Mouse (Mus musculus) retina, embryonic 14.5 days (tissue): ENCODE data around the gene Abr.

Source experiments
- DNase-seq: peaks from one replicate; pipeline ENCODE4 v3.0.0-alpha.2; 2015; ENCODE audit warnings: low spot score

Gene Abr

DNA sequence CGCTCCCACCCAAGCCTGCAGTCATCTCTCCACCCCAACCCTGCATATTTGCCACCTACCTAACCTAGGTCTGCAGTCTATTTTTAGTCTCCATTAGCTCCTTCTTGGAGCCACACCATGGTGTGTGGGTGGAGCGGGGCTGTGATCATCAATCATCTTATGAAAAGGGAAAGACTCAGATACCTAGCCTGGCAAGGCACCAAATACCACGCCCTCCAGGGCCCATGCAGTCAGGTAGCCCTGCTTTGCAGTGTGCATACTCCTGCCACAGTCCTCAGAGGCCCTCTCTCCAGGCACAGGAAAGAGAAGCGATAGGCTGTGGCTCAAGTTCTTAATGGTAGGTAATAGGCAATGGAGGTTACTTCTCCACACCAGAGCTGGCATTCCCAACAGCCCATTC lies 128.9 kb downstream of the Abr start:
- no peak for DNase-seq

GRCm38 (mm10) chr11:76491817-76492216 lies 130.3 kb downstream of the Abr start:
- DNase-seq, result no peak

GRCm38 (mm10) chr11:76489407-76489806 lies 132.7 kb downstream of the Abr start:
- no peak for DNase-seq

- DNase-seq, result no peak
Measured at GRCm38 (mm10) chr11:76487024-76487423, 135.1 kb downstream of the Abr start.

GRCm38 (mm10) chr11:76484033-76484432 lies 138.1 kb downstream of the Abr start:
- no peak for DNase-seq

GRCm38 (mm10) chr11:76483171-76483727 lies 138.9 kb downstream of the Abr start:
- no peak for DNase-seq

GRCm38 (mm10) chr11:76482697-76483096 lies 139.4 kb downstream of the Abr start:
- no peak for DNase-seq

DNA sequence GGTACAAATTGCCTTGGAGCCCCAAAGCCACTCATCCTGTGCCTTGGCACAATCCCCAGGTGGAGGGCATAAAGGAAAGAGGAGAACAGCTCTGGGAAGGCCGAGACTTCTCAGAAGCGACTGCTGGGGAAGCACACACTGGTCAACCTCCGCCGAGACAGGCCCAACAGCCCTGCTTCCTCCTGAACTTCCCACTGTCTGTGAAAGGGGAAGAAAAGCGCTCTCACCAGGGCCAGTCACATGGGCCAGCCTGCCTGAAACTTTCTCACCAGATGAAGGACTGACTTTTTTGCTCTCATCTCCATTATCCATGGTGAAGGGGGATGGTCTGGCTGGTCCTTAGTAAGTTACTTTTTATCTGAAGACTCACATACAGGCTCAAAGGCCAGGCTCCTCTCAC lies 139.9 kb downstream of the Abr start:
- DNase-seq, result no peak

DNA sequence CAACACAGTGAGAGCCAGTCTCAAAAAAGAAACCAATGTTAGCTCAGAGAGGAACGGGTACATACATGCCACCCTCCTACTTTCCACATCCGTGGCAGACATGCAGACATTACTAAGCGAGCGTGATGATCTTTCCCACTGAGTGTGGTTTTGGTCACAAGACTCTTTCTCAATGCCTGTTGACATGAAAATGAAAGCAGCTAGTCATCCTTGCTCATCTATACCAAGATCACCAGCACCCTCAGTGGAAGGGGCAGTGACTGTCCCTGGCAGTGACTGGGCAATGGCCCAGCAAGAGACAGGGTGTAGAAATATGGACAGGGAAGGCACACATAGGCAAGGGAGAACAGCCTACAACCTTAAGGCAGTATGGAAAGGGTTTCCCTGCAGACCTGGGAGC lies 142.4 kb downstream of the Abr start:
- DNase-seq, result no peak

DNA sequence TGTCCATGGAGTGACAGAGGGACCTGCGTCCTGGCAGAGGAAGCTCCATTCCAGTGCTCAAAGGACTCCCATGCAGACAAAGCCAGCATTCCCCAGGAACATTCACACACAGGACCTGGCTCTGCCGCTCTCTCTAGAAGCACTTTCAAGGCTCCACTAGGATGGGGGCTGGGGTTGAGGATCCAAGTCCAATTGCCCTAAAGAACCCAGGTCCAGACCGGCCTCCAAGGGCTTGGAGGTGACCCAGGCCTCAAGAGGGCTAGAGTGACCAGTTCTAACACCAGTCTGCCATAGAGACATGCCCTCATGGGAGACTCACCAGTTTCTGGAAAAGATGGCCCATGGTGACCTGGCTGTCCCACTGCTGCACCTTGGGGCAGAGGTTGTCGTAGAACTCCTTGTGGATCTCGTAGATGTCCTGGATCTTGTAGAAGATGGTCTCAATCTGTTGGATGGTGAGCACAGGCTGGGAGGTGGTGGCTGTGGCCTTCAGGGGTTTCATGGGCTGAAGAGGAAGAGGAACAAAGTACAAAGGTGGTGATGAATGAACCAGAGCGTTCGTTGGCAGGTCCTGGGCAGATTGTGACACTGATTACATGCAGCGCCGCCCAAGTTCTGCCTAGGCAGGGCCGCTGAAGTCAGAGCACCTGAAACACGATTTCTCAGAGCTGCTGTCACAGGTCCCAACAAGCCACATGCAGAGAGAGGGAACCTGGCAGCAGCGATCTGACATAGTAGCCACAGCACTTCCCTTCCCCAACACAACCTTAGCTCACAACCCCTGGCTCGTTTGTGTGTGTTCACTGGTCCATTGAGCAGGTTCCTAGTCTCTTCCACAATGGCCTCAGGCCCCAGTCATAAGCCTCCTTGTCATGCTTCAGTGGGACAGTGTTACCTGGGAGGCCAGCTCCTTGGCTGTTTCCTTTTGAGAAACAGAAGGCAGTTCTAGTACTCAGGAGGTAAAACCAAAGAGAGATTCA lies 143.1 kb downstream of the Abr start:
- no peak for DNase-seq

DNA sequence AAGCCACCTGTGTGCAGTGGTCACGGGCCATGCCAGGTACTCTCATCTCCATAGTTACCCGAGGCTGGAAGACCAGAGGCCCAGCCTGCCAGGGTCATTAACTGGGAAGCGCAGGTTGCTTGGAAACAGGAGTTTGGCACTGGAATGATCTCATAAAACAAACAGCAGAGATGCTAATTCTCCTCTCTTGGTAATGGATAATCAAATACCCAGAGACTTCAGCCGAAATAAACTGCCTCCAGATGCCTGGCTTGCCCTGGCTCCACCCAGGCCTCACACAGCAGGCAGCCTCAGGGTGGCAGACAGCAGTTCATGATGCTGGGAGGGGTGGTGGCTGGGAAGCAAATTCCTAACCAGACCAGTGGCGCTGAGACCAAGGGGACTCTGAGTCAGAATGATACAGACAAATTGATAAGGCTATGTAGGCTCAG lies 145.0 kb downstream of the Abr start:
- DNase-seq, result no peak

DNA sequence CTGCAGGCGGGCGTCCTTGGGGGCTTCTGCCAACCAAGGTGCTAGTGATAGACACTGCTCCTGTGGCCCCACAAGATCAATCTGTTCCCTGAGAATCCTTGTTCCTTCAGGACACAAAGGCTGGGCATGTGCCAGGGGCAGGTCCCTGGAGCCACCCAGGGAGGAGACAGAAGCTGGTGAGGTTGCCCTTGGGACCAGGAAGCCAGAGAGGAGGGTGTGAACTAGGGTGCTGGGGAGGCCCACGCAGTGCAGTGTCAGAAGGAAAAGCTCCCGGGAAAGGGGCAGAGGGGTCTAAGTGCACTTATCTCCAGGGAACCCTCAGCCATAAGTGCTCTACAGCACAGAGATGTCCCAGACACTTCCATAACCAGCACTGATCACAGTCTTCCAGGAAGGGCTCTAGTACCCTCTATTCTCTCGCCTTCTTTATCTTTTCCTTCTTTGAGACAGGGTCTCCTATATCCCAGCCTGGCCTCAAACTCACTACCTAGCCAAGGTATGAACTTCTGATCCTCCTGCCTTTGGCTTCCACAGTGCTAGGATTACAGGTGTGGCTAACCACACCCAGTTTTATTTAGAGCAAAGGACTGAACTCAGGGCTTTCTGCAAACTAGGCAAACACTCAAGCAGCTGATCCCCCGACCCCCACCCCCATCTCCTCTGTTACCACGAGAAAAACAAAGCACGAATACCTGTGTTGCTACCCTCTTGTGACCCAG lies 145.6 kb downstream of the Abr start:
- no peak for DNase-seq

GRCm38 (mm10) chr11:76472617-76473016 lies 149.5 kb downstream of the Abr start:
- no peak for DNase-seq

- DNase-seq, result peak; percentile 67
Measured at GRCm38 (mm10) chr11:76469311-76469998, 152.7 kb downstream of the Abr start.

GRCm38 (mm10) chr11:76468347-76468746 lies 153.8 kb downstream of the Abr start:
- DNase-seq, result peak; percentile 64

DNA sequence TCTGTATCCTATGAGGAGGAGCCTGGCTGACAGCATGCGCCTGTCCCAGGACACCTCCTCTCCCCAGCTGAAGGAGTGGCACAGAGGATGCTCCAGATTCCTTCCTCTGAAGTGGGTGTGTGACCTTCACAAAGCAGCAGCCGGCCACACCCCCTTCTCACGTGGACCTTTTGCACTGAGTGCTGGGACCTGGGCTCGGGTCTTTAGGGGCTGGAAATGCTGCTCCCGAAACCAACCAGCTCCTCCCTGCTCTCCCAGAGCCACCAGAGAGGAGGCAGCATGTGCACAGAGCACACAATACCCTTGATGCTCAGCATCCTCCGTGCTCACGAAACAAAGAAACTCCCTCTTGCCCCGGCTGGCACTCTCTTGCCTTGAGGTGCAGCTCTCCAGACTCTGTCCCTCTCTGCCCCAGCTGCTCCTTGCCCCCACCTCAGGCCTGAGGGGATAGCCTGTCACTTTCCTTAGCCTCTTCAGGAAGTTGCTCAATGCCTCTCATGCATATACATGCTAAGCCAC lies 154.6 kb downstream of the Abr start:
- DNase-seq, result no peak

DNA sequence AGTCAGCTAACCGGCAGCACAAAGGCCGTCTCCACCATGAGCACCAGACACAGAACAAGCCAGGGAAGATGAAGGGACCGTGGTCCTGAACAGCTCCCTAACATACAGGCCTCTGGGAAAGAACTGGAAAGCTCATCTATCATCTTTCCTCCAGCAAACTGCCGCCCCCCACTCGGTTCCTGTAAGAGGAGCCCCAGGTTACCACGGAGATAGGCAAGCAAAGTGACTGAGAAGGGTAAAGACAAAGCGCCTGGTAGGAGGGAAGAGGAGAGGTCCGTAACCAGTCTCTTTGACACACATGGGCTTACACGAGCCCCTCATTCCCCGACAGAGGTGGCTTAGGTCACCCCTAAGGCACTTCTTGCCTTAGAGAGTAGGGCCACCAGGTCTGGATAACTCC lies 155.0 kb downstream of the Abr start:
- DNase-seq, result no peak

DNA sequence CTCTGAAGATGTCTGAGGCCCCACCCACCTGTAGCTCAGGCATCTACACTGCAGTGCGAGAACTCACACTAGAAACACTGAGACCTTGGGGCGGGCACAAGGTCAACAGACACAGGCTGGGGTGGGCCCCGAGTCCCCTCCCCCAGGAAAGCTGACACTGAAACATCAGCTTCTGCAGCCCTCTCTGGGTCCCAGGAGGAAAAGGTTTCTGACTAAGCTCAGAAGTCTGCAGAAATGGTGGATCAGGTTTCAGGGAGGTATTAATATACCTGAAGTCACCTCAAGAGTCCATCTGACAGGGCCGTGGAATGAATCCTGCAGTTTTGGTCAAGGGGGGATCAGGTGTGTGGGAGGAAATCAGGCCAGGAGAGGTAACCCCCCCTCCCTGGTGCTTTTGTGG lies 156.2 kb downstream of the Abr start:
- no peak for DNase-seq

DNA sequence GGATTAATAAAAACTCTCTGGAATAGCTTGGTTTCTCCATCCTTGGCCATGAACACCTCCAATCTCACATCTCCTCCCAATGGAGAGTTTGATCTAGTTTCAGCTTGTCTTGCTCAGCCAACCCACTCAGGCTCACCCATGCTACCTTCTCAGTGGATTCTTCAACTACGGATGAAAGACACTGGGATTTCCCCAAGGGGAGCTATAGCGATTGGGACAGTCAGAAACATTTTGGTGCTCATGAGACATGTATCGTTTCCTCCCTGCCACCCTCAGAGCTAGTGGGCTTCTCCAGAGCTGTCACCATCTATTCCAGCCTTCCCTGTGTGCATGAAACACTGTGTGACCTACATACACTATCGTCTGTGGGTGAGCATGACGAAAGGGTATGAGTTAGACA lies 160.4 kb downstream of the Abr start:
- DNase-seq, result no peak

- DNase-seq, result no peak
Measured at GRCm38 (mm10) chr11:76461201-76461600, 160.9 kb downstream of the Abr start.

DNA sequence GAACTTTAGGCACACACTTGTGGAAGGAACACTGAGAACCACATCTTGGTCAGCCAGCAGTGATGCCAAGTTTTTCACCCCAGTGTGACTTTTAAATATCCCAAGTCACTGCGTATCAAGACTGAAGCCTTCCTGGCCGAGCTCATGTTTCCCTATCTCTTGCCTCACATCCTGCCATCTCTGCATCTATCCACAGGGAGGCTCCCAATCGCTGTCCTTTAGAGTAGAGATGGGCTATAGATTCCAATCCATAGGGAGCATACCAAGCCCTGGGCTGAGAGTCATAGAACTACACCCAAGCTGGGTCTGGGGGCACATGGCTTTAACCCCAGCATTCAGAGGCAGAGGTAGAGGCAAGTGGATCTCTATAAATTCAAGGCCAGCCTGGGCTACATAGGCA lies 162.6 kb downstream of the Abr start:
- DNase-seq, result no peak

DNA sequence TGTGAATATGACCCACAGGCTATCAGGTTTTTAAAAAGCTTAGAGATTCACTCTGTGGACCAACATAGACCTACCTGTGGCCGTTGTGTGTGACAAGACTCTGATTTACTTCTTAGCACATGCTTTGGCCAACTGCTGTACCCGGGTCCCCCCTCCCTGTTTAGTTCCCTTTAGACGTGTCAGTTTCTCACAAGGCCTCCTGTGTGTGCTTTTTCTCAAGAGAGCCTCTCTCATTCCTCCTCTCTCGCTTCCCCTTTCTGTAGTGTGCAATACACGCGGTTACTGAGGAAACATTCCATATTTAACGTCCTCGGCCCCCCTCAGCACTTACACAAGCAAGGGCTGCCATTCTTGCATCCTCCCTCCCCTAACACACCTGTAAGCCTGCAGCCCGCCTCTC lies 163.4 kb downstream of the Abr start:
- DNase-seq, result no peak
